Mouse (Mus musculus): ENCODE measurements around the gene Folr2.

Gene Folr2

GRCm38 (mm10) chr7:101830373-101830772, 26.6 kb downstream of the Folr2 start:
- in situ Hi-C loops (cut with MboI, MseI) = loop anchor here (10.0 to 25.0 kb wide), 2 partner anchors 168 to 954 kb away; partner anchors contain the start of gene Clpb (in 1 of the 2)

- in situ Hi-C loops (cut with MboI, MseI) = loop anchor here in 1 of 2 experiments (5.0 kb wide), 1 partner anchor 142 kb away; no protein-coding TSS in a partner anchor
These were observed 33.0 kb downstream of the Folr2 start for GRCm38 (mm10) chr7:101823758-101824630.

DNA sequence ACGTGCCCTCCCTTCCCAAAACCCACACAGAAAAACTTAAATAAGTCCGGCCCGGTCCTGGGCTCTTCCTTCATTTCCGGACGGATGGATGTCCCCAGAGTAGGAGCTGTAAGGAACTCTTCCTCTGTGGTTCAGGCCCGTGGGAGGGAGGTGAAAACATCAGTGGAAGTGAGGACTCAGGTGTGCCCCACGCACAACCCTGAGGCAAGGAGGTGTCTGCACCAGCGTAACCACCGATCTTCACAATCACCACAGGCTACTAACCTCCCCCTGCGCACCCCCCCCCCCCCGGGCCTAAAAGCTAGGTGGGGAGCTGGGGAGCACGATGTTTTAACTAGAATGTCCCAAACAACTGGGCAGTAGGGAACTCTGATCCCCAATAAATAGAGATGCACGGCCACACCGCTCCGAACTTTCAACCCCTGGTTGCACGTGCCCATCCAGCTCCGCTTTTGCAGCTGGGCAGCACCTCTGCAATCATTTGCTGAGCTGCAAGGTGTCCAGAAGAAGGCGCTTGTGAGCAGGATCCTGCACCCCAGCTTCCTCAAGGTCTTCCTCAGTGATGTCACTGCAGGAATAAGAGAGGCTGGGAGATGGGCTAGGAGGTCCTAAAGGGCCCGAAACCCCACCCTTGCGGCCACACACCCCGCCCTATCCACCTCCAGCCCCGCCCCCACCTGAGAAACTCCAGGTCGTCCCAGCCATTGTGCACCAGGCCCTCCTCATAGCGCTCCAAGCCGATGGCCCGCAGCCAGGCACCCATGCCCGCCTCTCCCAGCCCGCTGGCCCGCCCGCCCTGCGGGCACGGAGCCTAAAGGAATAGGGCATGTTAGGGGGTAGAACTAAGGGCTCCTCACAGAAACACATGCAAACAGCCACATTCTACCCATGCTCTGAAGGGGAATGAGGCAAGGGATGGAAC, 33.9 kb downstream of the Folr2 start:
- in situ Hi-C loops (cut with MboI, MseI) = loop anchor here in 1 of 2 experiments (5.0 kb wide), 1 partner anchor 141 kb away; no protein-coding TSS in a partner anchor

DNA sequence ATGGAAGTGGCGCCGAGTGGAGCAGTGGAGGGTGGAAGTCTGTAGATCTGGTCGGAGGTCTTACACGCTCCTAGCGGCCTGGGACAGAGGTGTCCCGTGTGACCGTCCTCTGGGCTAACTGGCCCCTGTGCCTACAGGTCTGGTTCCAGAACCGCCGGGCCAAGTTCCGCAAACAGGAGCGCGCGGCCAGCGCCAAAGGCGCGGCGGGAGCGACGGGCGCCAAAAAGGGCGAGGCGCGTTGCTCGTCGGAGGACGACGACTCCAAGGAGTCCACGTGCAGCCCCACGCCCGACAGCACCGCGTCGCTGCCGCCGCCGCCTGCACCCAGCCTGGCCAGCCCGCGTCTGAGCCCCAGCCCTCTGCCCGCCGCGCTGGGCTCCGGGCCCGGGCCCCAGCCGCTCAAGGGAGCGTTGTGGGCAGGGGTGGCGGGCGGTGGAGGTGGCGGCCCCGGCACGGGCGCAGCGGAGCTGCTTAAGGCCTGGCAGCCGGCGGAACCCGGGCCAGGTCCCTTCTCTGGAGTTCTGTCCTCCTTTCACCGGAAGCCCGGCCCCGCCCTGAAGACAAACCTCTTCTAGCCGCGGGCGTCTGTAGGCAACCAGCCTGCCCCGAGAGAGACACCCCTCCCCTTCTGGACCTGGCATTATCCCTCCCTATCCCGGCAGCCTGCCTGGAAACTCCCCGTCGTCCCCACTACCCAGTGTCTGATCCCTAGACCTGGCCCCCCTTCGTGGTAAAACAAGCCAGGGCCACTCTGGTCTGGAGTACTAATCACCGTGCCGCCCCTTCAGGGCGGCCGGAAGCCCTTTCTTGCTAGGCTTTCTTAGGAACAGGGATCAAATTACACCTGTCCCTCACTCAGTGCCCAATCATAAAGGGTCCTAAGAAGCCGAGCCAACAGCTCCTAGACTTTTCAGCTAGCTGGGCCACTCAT, 35.2 kb downstream of the Folr2 start:
- in situ Hi-C loops (cut with MboI, MseI) = loop anchor here in 1 of 2 experiments (5.0 kb wide), 1 partner anchor 140 kb away; no protein-coding TSS in a partner anchor

DNA sequence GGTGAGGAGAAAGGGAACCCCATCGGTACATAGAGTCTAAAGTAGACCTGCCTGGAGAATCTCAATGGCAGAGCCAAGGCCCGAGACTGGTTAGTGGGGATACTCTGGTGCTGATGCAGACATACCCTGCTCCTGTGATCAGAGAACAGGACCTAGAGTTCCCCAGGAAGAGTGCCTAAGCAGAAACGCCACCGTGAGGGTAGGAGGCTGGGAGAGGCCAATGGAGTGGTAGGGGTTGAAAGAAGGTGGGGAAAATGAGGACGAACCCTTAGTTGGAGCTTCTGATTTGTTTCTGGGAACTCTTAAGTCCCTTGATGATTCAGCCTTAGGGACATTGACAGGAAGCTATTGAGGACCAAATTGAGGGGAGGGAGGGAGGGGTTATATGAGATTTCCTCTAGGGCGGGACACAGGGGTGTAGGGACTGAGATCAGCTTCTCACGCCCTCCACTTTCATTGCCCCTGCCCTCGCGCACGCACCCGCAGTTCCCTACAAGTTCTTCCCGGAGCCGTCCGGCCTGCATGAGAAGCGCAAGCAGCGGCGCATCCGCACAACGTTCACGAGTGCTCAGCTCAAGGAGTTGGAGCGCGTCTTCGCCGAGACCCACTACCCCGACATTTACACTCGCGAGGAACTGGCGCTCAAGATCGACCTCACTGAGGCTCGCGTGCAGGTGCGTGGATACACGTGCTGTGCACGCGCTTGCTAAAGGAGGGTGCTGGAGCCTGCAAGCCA, 36.5 kb downstream of the Folr2 start:
- in situ Hi-C loops (cut with MboI, MseI) = loop anchor here in 1 of 2 experiments (5.0 kb wide), 1 partner anchor 138 kb away; no protein-coding TSS in a partner anchor

DNA sequence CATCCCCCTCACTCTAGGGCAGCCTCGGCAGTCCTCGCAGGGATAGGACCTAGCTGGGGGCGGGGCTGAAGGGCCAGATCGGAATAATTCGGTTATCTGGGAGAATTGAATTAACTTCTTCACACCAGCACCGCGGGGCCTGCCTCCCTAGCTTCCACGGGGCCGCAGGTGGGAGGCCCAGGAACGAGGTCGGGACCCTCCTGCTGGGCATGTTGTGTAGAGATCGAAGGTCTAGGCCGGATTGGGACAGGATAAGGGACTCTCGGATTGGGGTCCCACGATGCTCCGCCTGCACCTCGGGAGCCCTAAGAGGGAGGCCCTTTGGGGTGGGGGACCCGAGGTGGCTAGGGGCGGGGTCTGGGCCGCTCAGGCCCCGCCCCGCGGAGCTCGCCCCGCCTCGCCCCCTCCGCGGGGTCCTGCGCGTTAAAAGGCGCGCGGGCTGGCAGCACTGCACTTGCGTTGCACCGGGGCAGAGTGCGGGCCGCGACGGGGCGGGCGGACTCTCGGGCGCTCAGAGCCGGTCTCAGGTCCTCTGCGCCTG, 39.1 kb downstream of the Folr2 start, which contains the start of gene Phox2a:
Phox2a (plus strand) TSS at position 453 of the 541 bp plus-strand sequence.
- in situ Hi-C loops (cut with MboI, MseI) = loop anchor here in 1 of 2 experiments (10.0 kb wide), 1 partner anchor 1783 kb away; no protein-coding TSS in a partner anchor

All from T-helper 17 cell (primary cell).